Mouse (Mus musculus): ENCODE results near the gene Cntfr.

- no peak for TF ChIP-seq CTCF (IDR thresholded peaks at IDR 0.05; ENCODE audit: borderline replicate concordance, control insufficient read depth, extremely low read depth, insufficient read depth, low read length, poor library complexity)
- no peak for TF ChIP-seq POLR2A (IDR thresholded peaks at IDR 0.05; ENCODE audit: control insufficient read depth, extremely low read depth, insufficient read depth, low read length, poor library complexity)
Observed at GRCm38 (mm10) chr4:41738256-41738603, 41.3 kb upstream of the Cntfr start.

All from thymus, adult 2 months (tissue).